Mouse (Mus musculus): ENCODE measurements around the gene Srrd. TPM values are rescaled to one million over a fixed set of nuclear protein-coding genes. Genes with fewer than 3 reads are reported as not detected.

Srrd gene
- total and polyA plus RNA-seq, 3 experiments, result 36.5 to 49.3 TPM; not detected in 1

- Histone ChIP-seq H3K27me3 (ENCODE audit: control insufficient read depth in 1 of 2, insufficient read depth in 2 of 2, low read length in 2 of 2) (no peaks in the 10 kb centered on the region), H3K4me3 (ENCODE audit: control insufficient read depth in 1 of 2, insufficient read depth in 1 of 2, low read depth in 2 of 2, low read length in 2 of 2) (no peak overlapping the region), H3K4me1 (ENCODE audit: control insufficient read depth in 1 of 2, insufficient read depth in 2 of 2, low read length in 2 of 2) (peaks cover 0 to 17% of the 10 kb centered on the region in 2 experiments; a peak in 2 of 4 replicates), H3K9ac (ENCODE audit: control insufficient read depth, low read depth, low read length, poor library complexity, severe bottlenecking) (no peak overlapping the region), H3K36me3 (ENCODE audit: control insufficient read depth in 1 of 2, insufficient read depth in 2 of 2, low read length in 2 of 2) (peaks cover 0 to 13% of the 10 kb centered on the region in 2 experiments; a peak in 3 of 4 replicates), H3K79me2 (ENCODE audit: control insufficient read depth, insufficient read depth, low read length, poor library complexity) (peaks cover 18% of the 10 kb centered on the region), H3K27ac (ENCODE audit: control insufficient read depth, low read depth, low read length) (no peak overlapping the region), H3K9me3 (replicated peaks; ENCODE audit: insufficient read depth, low read length) (no peaks in the 10 kb centered on the region)
- TF ChIP-seq MAZ (IDR thresholded peaks at IDR 0.05; ENCODE audit: low read depth, low read length) (no peak), EP300 (IDR thresholded peaks at IDR 0.05; ENCODE audit: low read depth in 1 of 2, low read length in 2 of 2) (no peak)
- no peak for DNase-seq (ENCODE audit: low read depth, low spot score)
These were observed 15.0 kb downstream of the Srrd start for GRCm38 (mm10) chr5:112327854-112328253.

DNA sequence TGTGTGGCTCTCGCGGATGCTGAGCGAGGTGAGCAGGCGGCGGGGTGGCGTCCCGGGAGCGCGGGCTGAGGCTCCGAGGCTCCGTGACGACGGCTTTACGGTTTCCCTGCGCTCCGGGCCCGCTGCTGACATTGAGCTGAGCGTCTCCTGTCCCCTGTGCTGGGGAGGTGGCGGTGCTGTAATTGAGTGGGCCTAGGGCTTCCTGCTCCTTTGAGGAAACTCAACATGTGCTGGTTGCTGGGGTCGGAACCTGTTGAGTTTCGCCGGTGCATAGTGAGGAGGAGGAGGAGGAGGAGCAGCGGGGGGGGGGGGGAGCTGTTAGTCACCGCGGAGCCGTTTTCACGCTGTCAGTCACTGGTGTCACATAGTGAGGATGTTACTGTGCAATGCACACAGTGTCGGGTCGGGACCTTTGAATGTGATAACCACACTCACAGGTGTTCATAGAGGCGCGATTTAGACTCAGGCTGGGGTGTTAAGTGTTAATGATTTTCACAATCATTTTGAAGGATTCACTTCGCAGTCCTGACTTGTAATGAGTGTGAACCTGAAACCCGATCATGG, 16.3 kb downstream of the Srrd start:
- peaks cover 0 to 17% of the 10 kb centered on the region in 2 experiments; a peak in 2 of 4 replicates for H3K4me1 ChIP-seq (ENCODE audit: control insufficient read depth in 1 of 2, insufficient read depth in 2 of 2, low read length in 2 of 2)
- no peaks in the 10 kb centered on the region for H3K9me3 ChIP-seq (replicated peaks; ENCODE audit: insufficient read depth, low read length)
- no peak for DNase-seq (ENCODE audit: low read depth, low spot score)
- TF ChIP-seq POLR2A (IDR thresholded peaks at IDR 0.05; ENCODE audit: control insufficient read depth in 1 of 2, insufficient read depth in 1 of 2, low read depth in 1 of 2, low read length in 2 of 2, poor library complexity in 1 of 2), result no peak
- no peak for TF ChIP-seq TAL1 (IDR thresholded peaks at IDR 0.05; ENCODE audit: low read length)
- TF ChIP-seq USF1 (IDR thresholded peaks at IDR 0.05; ENCODE audit: low read depth, low read length), result no peak
- TF ChIP-seq CHD2 (IDR thresholded peaks at IDR 0.05; ENCODE audit: low read length), result no peak
- TF ChIP-seq CHD1 (IDR thresholded peaks at IDR 0.05; ENCODE audit: low read depth, low read length), result no peak
- no peak for TF ChIP-seq ZNF384 (IDR thresholded peaks at IDR 0.05; ENCODE audit: low read depth, low read length)
- no peak for TF ChIP-seq ETS1 (IDR thresholded peaks at IDR 0.05; ENCODE audit: low read depth, low read length)
- TF ChIP-seq BHLHE40 (IDR thresholded peaks at IDR 0.05; ENCODE audit: borderline replicate concordance, low read depth, low read length), result no peak
- TF ChIP-seq ZC3H11A (IDR thresholded peaks at IDR 0.05; ENCODE audit: low read depth, low read length), result no peak
- no peak for TF ChIP-seq MXI1 (IDR thresholded peaks at IDR 0.05; ENCODE audit: low read depth, low read length)
- no peak for TF ChIP-seq MYC (IDR thresholded peaks at IDR 0.05; ENCODE audit: low read depth, low read length)
- TF ChIP-seq MEF2A (IDR thresholded peaks at IDR 0.05; ENCODE audit: extremely low read depth, insufficient replicate concordance, low read depth, low read length, poor library complexity, severe bottlenecking), result no peak
- TF ChIP-seq HCFC1 (IDR thresholded peaks at IDR 0.05; ENCODE audit: low read depth, low read length), result no peak
- no peak for TF ChIP-seq USF2 (IDR thresholded peaks at IDR 0.05; ENCODE audit: borderline replicate concordance in 1 of 2, insufficient read depth in 1 of 2, low read depth in 1 of 2, low read length in 2 of 2)
- no peak for TF ChIP-seq POLR2AphosphoS2 (IDR thresholded peaks at IDR 0.05; ENCODE audit: low read length)
- no peak for TF ChIP-seq TCF12 (IDR thresholded peaks at IDR 0.05; ENCODE audit: low read depth, low read length)
- H3K4me3 ChIP-seq (ENCODE audit: control insufficient read depth in 1 of 2, insufficient read depth in 1 of 2, low read depth in 2 of 2, low read length in 2 of 2), result peak overlapping the region; percentile 70 to 88
- H3K27ac ChIP-seq (ENCODE audit: control insufficient read depth, low read depth, low read length), result peak overlapping the region; percentile 26; the same call in 1 of the 2 replicates
- H3K36me3 ChIP-seq (ENCODE audit: control insufficient read depth in 1 of 2, insufficient read depth in 2 of 2, low read length in 2 of 2), result peaks cover 0 to 13% of the 10 kb centered on the region in 2 experiments; a peak in 3 of 4 replicates
- no peaks in the 10 kb centered on the region for H3K27me3 ChIP-seq (ENCODE audit: control insufficient read depth in 1 of 2, insufficient read depth in 2 of 2, low read length in 2 of 2)
- peaks cover 18% of the 10 kb centered on the region for H3K79me2 ChIP-seq (ENCODE audit: control insufficient read depth, insufficient read depth, low read length, poor library complexity)
- H3K9ac ChIP-seq (ENCODE audit: control insufficient read depth, low read depth, low read length, poor library complexity, severe bottlenecking), result peak overlapping the region; percentile 78

Data from MEL (cell line).